Mouse (Mus musculus): ENCODE results near the gene Mov10l1.

The Mov10l1 gene

DNA sequence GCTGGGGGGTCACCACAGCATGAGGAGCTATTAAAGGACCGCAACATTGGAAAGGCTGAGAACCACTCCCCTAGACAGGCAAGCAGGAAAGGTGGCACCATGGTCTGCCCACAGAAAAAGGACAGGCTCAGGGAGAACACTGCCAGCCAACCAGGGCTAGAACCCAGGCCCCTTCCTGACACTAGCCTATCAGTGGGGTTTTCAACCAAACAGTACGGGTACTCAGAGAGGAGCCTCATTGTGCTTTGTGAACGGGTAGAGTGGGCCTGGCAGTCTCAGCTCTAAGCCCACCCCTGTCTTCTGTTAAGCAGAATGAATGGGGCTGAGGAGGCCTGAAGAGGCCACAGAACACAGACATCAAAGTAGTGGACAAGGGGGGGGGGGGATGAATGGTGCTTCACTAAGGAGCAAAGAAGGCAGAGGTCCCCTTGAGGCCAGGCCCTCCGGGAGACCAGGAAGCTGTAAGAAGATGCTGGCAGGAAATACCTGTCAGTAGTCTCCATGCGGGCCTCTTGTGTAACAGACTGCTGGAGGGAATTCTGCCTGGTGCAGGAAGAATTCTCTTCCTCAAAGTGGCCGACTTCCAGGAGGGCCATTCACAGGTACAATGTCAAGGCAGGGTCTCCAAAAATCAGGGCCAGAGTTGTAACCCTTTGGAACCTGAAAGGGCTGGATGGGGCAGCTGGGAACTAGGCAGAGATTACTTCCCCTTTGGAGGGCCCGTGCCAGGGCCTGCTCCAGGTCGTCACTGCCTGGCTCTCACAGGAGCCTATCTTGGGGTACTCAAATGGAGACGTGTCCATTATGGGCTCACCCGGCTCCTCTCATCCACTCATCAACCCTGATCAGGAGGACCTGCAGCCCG lies 92.1 kb downstream of the Mov10l1 start, which contains the start of gene Trabd:
Gene Trabd (plus strand): TSS at position 512 of the 865 bp plus-strand sequence.
- intact Hi-C loops (cut with DNase I), result no loop called here

DNA sequence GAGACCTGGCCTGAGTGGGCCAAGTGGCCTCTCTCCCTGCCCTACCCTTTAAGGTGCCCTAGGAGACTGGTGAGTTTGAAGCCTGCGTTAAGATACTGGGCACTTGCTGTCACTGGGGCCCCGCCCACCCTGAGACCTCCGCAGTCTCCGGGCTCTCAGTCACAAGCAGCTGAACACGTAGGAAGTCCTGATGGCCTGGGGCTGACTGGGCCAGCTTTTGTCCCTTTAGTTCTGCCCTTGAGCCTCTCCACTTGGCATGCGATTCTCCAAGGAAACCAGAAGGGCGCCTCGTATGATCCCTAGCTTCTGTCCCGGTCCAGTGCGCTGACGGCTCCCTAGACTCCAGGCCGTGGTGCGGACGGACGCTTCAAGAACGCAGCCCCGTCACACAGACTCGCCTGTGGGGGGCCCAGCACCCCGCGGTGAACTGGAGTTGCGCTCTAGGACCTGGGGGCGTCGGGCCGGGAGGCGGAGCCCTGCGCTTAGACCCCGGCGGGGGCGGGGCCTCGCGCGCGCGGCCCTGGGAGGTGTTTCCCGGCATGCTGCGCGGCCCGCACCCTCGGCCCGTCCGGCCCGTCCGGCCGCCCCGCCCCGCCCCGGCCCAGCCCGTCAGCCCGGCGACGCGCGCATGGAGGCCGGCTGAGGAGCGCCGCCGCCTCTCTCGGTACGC lies 92.9 kb downstream of the Mov10l1 start:
- intact Hi-C loops (cut with DNase I), result no loop called here

GRCm38 (mm10) chr15:89076156-89076731 lies 93.5 kb downstream of the Mov10l1 start:
- intact Hi-C loops (cut with DNase I), result no loop called here

GRCm38 (mm10) chr15:89078208-89078836 lies 95.6 kb downstream of the Mov10l1 start:
- intact Hi-C loops (cut with DNase I), result no loop called here

- intact Hi-C loops (cut with DNase I), result no loop called here
These were observed 101.2 kb downstream of the Mov10l1 start for GRCm38 (mm10) chr15:89083906-89084305.

DNA sequence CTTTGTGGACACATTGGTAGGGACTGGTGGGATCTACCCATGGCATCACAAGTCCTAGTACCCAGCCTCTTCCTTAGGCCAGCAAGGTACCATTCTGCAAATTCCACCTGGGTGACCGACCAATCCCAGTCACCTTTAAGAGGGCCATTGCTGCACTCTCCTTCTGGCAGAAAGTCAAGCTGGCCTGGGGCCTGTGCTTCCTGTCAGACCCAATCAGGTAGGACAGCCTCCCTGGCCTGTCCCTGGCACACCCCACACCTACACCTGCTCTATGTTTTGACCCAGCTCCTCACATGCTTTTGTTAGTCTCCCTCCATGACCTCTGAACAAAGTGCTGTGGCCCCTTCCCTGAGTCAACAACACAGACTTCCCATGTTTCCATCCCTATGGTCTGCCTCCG lies 102.1 kb downstream of the Mov10l1 start:
- intact Hi-C loops (cut with DNase I), result no loop called here

DNA sequence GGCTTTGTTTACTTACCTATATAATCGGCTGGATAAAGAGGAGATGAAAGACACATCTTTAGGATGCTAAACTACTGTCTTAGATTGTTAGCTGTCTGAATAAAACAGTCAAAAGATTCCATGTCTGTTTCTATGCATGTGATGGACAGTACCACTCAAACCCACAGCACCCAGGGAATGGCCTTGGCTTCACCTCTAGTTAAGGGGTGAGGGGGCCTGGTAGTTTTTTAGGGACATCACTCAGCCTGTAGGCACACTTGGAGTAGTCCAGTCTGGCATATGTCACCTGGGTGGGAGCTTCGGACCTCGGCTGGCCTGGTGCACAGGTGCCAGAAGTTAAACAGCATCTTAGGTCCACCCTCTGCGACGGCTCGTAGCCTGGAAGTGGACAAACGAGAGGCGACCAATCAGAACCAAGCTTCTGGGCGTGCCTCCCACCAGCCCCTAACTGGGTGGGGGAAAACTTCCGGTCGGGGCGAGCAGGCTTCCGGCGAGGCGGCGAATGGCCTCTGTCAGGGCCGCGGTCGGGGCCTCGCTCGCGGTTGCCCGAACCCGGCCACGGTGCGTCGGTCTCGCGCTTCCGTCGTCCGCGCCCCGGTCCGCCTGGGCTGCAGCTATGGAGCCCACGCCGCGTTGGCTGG lies 106.0 kb downstream of the Mov10l1 start, which contains the start of gene Selenoo:
Gene Selenoo (plus strand): TSS at position 478 of the 641 bp plus-strand sequence.
- intact Hi-C loops (cut with DNase I), result no loop called here

- intact Hi-C loops (cut with DNase I), result loop anchor here (10.0 kb wide), 1 partner anchor 265 kb away; no protein-coding TSS in a partner anchor
These were observed 106.7 kb downstream of the Mov10l1 start for GRCm38 (mm10) chr15:89089248-89090051.

- intact Hi-C loops (cut with DNase I), result loop anchor here (10.0 kb wide), 1 partner anchor 266 kb away; no protein-coding TSS in a partner anchor
These were observed 108.0 kb downstream of the Mov10l1 start for GRCm38 (mm10) chr15:89090662-89091061.

- intact Hi-C loops (cut with DNase I), result loop anchor here (10.0 kb wide), 1 partner anchor 267 kb away; no protein-coding TSS in a partner anchor
These were observed 109.5 kb downstream of the Mov10l1 start for GRCm38 (mm10) chr15:89092181-89092580.

- intact Hi-C loops (cut with DNase I), result loop anchor here (10.0 kb wide), 1 partner anchor 273 kb away; no protein-coding TSS in a partner anchor
These were observed 114.7 kb downstream of the Mov10l1 start for GRCm38 (mm10) chr15:89097450-89097849.

DNA sequence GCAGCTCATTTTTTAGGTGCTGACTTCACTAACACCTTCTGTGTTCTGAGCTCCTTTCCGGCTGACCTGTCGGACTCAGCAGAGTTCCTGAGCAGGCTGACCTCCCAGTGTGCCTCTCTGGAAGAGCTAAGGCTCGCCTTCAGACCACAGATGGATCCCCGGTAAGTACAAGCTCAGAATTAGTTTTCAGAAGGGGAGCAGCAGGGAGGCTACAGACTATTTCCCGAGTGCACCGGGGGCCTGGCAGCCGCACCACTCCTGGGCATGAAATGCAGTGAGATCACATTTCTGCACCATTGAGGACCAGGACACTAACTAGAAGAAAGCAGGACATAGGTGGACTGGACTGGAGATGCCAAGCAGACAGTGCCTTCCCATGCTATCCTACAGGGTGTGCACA lies 115.9 kb downstream of the Mov10l1 start:
- intact Hi-C loops (cut with DNase I), result loop anchor here (10.0 kb wide), 1 partner anchor 274 kb away; no protein-coding TSS in a partner anchor

DNA sequence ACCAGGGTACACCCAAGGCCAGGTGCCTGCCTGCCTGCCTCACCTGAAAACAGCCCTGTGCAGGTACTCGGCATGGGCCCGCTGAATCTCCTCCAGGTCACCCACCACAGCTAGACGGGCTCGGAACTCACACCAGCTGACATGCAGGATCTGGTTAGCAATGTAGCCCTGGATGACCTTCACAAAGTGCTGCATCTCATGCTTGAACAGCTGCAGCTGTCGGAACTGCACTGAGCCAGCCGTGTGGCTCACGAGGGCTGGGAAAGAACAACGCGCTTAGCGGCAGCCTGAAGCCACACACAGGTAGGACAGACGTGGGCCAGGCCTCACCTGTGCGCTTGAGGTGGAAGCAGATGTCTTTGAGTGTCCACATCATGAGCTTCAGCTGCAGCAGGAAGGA lies 118.1 kb downstream of the Mov10l1 start:
- intact Hi-C loops (cut with DNase I), result no loop called here

GRCm38 (mm10) chr15:89102646-89103045 lies 119.9 kb downstream of the Mov10l1 start:
- intact Hi-C loops (cut with DNase I), result no loop called here

DNA sequence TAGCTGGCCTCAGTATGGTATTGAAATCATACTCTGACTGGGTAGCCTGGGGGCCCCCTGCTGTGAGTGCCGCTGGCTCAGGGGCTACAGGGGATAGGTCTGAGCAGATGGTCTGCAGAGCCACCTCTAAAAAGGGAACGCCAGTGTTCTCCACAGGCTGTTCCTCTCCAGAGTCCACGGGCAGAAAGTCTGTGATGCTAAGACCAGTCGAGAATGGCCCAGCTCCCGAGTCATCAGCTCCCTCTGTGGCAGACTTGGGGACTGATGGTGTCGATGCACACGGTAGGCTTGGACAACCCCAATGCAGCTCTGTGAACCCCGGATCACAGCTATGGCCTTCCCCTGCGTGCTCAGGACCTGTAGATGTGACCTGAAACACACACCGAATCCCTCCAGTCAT lies 121.2 kb downstream of the Mov10l1 start:
- intact Hi-C loops (cut with DNase I), result no loop called here

DNA sequence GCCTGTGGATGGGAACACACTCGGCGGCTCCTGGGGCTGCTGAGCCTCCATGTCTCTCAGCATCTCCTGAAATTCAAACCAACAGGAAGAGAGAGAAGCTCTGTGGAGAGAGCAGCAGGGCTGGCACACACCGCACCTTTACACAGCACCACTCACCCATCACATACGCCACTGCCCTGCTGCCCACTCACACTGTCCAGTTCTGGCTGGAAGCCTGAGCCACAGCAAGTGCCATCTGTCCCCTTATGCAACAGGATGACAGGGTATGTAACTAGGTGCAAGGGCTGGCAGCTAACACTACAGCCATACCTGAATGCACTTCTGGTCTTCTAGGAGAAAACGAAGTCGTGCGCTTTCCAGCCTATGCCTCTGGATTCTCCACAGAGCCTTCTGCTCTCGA lies 121.7 kb downstream of the Mov10l1 start:
- intact Hi-C loops (cut with DNase I), result no loop called here
